Mouse (Mus musculus) thymus, adult 2 months (tissue): ENCODE measurements around the gene Col25a1. TPM values are rescaled to one million over a fixed set of nuclear protein-coding genes. Genes with fewer than 3 reads are reported as not detected.

Experiments used
- DNase-seq: peaks from one replicate; pipeline ENCODE4 v3.0.0; 2021
- H3K27ac ChIP-seq: fragments of 200-500 bp; 2 replicates; pipeline ENCODE4 v1.5.1; 2012; ENCODE audit warnings: low read length, control low read depth; ENCODE audit not compliant: control insufficient read depth, insufficient read depth
- H3K27me3 ChIP-seq: fragments of 200-500 bp; 2 replicates; pipeline ENCODE4 v1.6.1; 2012; ENCODE audit warnings: mild to moderate bottlenecking, low read length, moderate library complexity, mixed read lengths; ENCODE audit not compliant: control insufficient read depth, insufficient read depth
- H3K36me3 ChIP-seq: fragments of 200-500 bp; 2 replicates; pipeline ENCODE4 v1.6.1; 2012; ENCODE audit warnings: mild to moderate bottlenecking, low read length, moderate library complexity; ENCODE audit not compliant: control insufficient read depth, insufficient read depth
- H3K4me1 ChIP-seq: fragments of 200-500 bp; replicated peaks from 2 replicates; pipeline ENCODE4 v1.6.1; 2012; ENCODE audit warnings: low read length; ENCODE audit not compliant: control insufficient read depth, insufficient read depth
- H3K4me3 ChIP-seq: fragments of 200-500 bp; 2 replicates; pipeline ENCODE4 v1.5.1; 2012; ENCODE audit warnings: mild to moderate bottlenecking, low read length, control low read depth, moderate library complexity; ENCODE audit not compliant: control insufficient read depth, insufficient read depth
- CTCF ChIP-seq: fragments of 200-500 bp; IDR thresholded peaks from 2 replicates; pipeline ENCODE4 v1.5.1; 2012; ENCODE audit warnings: mild to moderate bottlenecking, control low read depth, low read length, moderate library complexity, borderline replicate concordance; ENCODE audit not compliant: control insufficient read depth, poor library complexity, insufficient read depth; ENCODE audit errors: extremely low read depth
- POLR2A ChIP-seq: fragments of 200-500 bp; IDR thresholded peaks from 2 replicates; pipeline ENCODE4 v1.6.1; 2012; ENCODE audit warnings: mild to moderate bottlenecking, low read length, control low read depth, moderate library complexity; ENCODE audit not compliant: control insufficient read depth, poor library complexity, insufficient read depth; ENCODE audit errors: extremely low read depth
- WGBS: fragments of 180-500 bp; shearing (Covaris S2); methylation state at CpG from one replicate; pipeline ENCODE4 v1.1.7; 2018; 5-methylcytosine and 5-hydroxymethylcytosine counted together
- polyA plus RNA-seq: library from polyadenylated mRNA; depleted of rRNA; stranded (reverse); fragments of >200 nt; gene quantifications from 2 replicates; pipeline ENCODE4 v1.2.3, GENCODE M21; 2012

Col25a1 gene
- polyA plus RNA-seq, 1 experiment, result not detected

- WGBS, result 97% methylated on average over 8 of the region's 8 CpGs
- H3K4me3 ChIP-seq, result no peak overlapping the region
Measured at GRCm38 (mm10) chr3:130482513-130482912, 351.2 kb downstream of the Col25a1 start.

GRCm38 (mm10) chr3:130488839-130489238, 357.5 kb downstream of the Col25a1 start:
- Histone ChIP-seq H3K36me3 (no peaks in the 10 kb centered on the region), H3K27ac (no peak overlapping the region), H3K27me3 (no peaks in the 10 kb centered on the region), H3K4me3 (no peak overlapping the region), H3K4me1 (no peaks in the 10 kb centered on the region)
- no peak for DNase-seq
- no peak for TF ChIP-seq CTCF
- TF ChIP-seq POLR2A, result no peak
- WGBS, result 78% methylated on average over 4 of the region's 4 CpGs

More at GRCm38 (mm10) chr3:130482513-130482912, 351.2 kb downstream of the Col25a1 start:
- Histone ChIP-seq H3K36me3 (no peaks in the 10 kb centered on the region), H3K27me3 (no peaks in the 10 kb centered on the region), H3K27ac (no peak overlapping the region), H3K4me1 (no peaks in the 10 kb centered on the region)
- TF ChIP-seq CTCF, result no peak
- no peak for DNase-seq

GRCm38 (mm10) chr3:130494192-130494591, 362.9 kb downstream of the Col25a1 start:
- no peaks in the 10 kb centered on the region for H3K27me3 ChIP-seq
- WGBS, result 93% methylated on average over 1 of the region's 1 CpGs
- no peak for TF ChIP-seq CTCF
- TF ChIP-seq POLR2A, result no peak
- H3K4me1 ChIP-seq, result no peaks in the 10 kb centered on the region
- no peak overlapping the region for H3K27ac ChIP-seq
- no peaks in the 10 kb centered on the region for H3K36me3 ChIP-seq
- H3K4me3 ChIP-seq, result no peak overlapping the region
- no peak for DNase-seq

- no peak overlapping the region for H3K27ac ChIP-seq
- H3K4me3 ChIP-seq, result no peak overlapping the region
- no peaks in the 10 kb centered on the region for H3K4me1 ChIP-seq
- DNase-seq, result peak; percentile 1
- 84% methylated on average over 20 of the region's 20 CpGs for WGBS
- TF ChIP-seq CTCF, result no peak
- TF ChIP-seq POLR2A, result no peak
- no peaks in the 10 kb centered on the region for H3K27me3 ChIP-seq
- no peaks in the 10 kb centered on the region for H3K36me3 ChIP-seq
Measured at GRCm38 (mm10) chr3:130494665-130495396, 363.5 kb downstream of the Col25a1 start.

GRCm38 (mm10) chr3:130497036-130497435, 365.7 kb downstream of the Col25a1 start:
- DNase-seq, result no peak
- Histone ChIP-seq H3K36me3 (no peaks in the 10 kb centered on the region), H3K27me3 (no peaks in the 10 kb centered on the region), H3K4me3 (no peak overlapping the region), H3K4me1 (no peaks in the 10 kb centered on the region), H3K27ac (no peak overlapping the region)
- TF ChIP-seq CTCF, result no peak
- TF ChIP-seq POLR2A, result no peak
- 82% methylated on average over 2 of the region's 2 CpGs for WGBS

- H3K27ac ChIP-seq, result no peak overlapping the region
- WGBS, result 84% methylated on average over 3 of the region's 3 CpGs
- H3K36me3 ChIP-seq, result no peaks in the 10 kb centered on the region
- TF ChIP-seq CTCF, result no peak
- TF ChIP-seq POLR2A, result no peak
- no peaks in the 10 kb centered on the region for H3K4me1 ChIP-seq
- no peaks in the 10 kb centered on the region for H3K27me3 ChIP-seq
- no peak overlapping the region for H3K4me3 ChIP-seq
- no peak for DNase-seq
Measured at GRCm38 (mm10) chr3:130501713-130502112, 370.4 kb downstream of the Col25a1 start.

GRCm38 (mm10) chr3:130508330-130508729, 377.0 kb downstream of the Col25a1 start:
- DNase-seq, result no peak
- Histone ChIP-seq H3K27me3 (no peaks in the 10 kb centered on the region), H3K27ac (no peak overlapping the region), H3K4me1 (no peaks in the 10 kb centered on the region), H3K4me3 (no peak overlapping the region), H3K36me3 (no peaks in the 10 kb centered on the region)
- WGBS, result 87% methylated on average over 2 of the region's 2 CpGs
- no peak for TF ChIP-seq CTCF
- TF ChIP-seq POLR2A, result no peak
